Mouse (Mus musculus) neural tube, embryonic 15.5 days (tissue): Measurements from ENCODE around the gene Amfr. TPM values are rescaled to one million over a fixed set of nuclear protein-coding genes. Genes with fewer than 3 reads are reported as not detected.
A peak's percentile ranks its signal among the peaks of the same experiment; 100 is the strongest.

Source experiments
- ATAC-seq: fragments of 200-750 bp; cut with Nextera tagmentation; 2 replicates; pipeline ENCODE4 v1.8.0; 2017; ENCODE audit warnings: mild to moderate bottlenecking, moderate TSS enrichment, moderate library complexity; ENCODE audit not compliant: low FRiP score
- H3K27ac ChIP-seq: fragments of 300-500 bp; sonication (generic); replicated peaks from 2 replicates; pipeline ENCODE4 v1.5.1; 2015; ENCODE audit warnings: mild to moderate bottlenecking, inconsistent platforms
- H3K27me3 ChIP-seq: fragments of 300-500 bp; sonication (generic); replicated peaks from 2 replicates; pipeline ENCODE4 v1.6.1; 2015; ENCODE audit warnings: inconsistent platforms
- H3K36me3 ChIP-seq: fragments of 300-500 bp; sonication (generic); 2 replicates; pipeline ENCODE4 v1.6.1; 2015; ENCODE audit warnings: inconsistent platforms
- H3K4me1 ChIP-seq: fragments of 300-500 bp; sonication (generic); 2 replicates; pipeline ENCODE4 v1.6.1; 2015; ENCODE audit warnings: inconsistent platforms
- H3K4me2 ChIP-seq: fragments of 300-500 bp; sonication (generic); 2 replicates; pipeline ENCODE4 v1.6.1; 2015; ENCODE audit warnings: inconsistent platforms, mild to moderate bottlenecking, moderate library complexity
- H3K4me3 ChIP-seq: fragments of 300-500 bp; sonication (generic); replicated peaks from 2 replicates; pipeline ENCODE4 v1.5.1; 2015; ENCODE audit warnings: mild to moderate bottlenecking, inconsistent platforms
- H3K9ac ChIP-seq: fragments of 300-500 bp; sonication (generic); replicated peaks from 2 replicates; pipeline ENCODE4 v1.6.1; 2015; ENCODE audit warnings: mild to moderate bottlenecking, inconsistent platforms
- H3K9me3 ChIP-seq: fragments of 300-500 bp; sonication (generic); replicated peaks from 2 replicates; pipeline ENCODE4 v1.6.1; 2016; ENCODE audit warnings: inconsistent platforms
- WGBS: fragments of 180-500 bp; shearing (Covaris S2); methylation state at CpG from one replicate; pipeline ENCODE4 v1.1.7; 2015; ENCODE audit warnings: mixed read lengths; 5-methylcytosine and 5-hydroxymethylcytosine counted together
- microRNA-seq: library from miRNA; unstranded; fragments of <30 nt; microRNA quantifications from one replicate; pipeline ENCODE4, GENCODE M21; 2017
- polyA plus RNA-seq: library from polyadenylated mRNA; unstranded; fragments of >200 nt; fragmentation: Nextera tagmentation; extraction: Ambion mirVana; gene quantifications from 2 replicates; pipeline ENCODE4 v1.2.1, GENCODE M21; 2015

Gene Amfr
- polyA plus RNA-seq, 1 experiment from 2014 or later: 80.1 TPM

- peaks cover 37% of the 10 kb centered on the region for H3K4me1 ChIP-seq
- WGBS: 68% methylated on average over 7 of the region's 7 CpGs
- no peak overlapping the region for H3K9ac ChIP-seq
- ATAC-seq: no peak
- no peaks in the 10 kb centered on the region for H3K9me3 ChIP-seq
- H3K36me3 ChIP-seq: peaks cover 7% of the 10 kb centered on the region; the same call in 1 of the 2 replicates
- H3K4me2 ChIP-seq: no peak overlapping the region
- H3K27ac ChIP-seq: 0 out of 2 replicates have a peak overlapping the region, but pooled peaks have one; percentile 37
- no peak overlapping the region for H3K4me3 ChIP-seq
- H3K27me3 ChIP-seq: no peaks in the 10 kb centered on the region
These were observed 88.7 kb downstream of the Amfr start for GRCm38 (mm10) chr8:93923897-93924334.

Small RNA genes lying within 50 kb of the gene (microRNA-seq; reads per million reads assigned to microRNA genes)
- not detected for gene Gm24159

Other genes with a start within 250 kb of the Amfr start
- 203 and 251 TPM in 2 replicates for gene Gnao1, start 202.9 kb downstream of the Amfr start, polyA plus RNA-seq
- 80.8 and 82.5 TPM in 2 replicates for gene Nudt21, start 24.2 kb upstream of the Amfr start, polyA plus RNA-seq
- gene Ogfod1, start 24.4 kb upstream of the Amfr start, polyA plus RNA-seq: 16.2 TPM in 2 replicates
- 19.6 and 19.9 TPM in 2 replicates for gene Bbs2, start 86.1 kb upstream of the Amfr start, polyA plus RNA-seq
- not detected in 2 replicates for gene Mt4, start 124.4 kb upstream of the Amfr start, polyA plus RNA-seq
- gene Mt3, start 139.8 kb upstream of the Amfr start, polyA plus RNA-seq: 244 and 279 TPM in 2 replicates
- gene Mt2, start 159.8 kb upstream of the Amfr start, polyA plus RNA-seq: 32.8 and 40.2 TPM in 2 replicates
- gene Mt1, start 166.2 kb upstream of the Amfr start, polyA plus RNA-seq: 119 and 160 TPM in 2 replicates
- 51.5 and 57.4 TPM in 2 replicates for gene Nup93, start 201.7 kb upstream of the Amfr start, polyA plus RNA-seq